ENCODE assay signal across 20 mouse cellular contexts in the genomic region with DNA sequence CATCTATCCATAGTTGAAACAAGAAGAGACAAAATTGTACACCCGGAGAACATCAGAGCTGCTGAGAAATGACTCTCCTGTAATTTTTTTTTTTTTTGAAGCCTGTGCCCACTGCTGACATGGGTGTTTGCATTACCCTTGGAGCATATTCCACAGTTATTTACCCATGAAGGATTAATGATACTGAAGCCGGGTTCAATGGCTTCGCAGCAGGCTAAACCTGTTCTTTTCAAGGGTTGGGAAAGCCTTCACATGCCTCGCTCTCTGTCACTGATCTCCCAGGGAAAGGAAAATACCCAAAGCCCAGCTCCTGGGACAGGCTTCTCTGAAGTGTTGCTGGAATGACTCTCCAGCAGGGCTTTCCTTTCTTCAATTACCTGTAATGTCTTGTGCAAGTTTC. TPM values are rescaled to one million over a fixed set of nuclear protein-coding genes. Genes with fewer than 3 reads are reported as not detected.
DNase-seq lines count a peak whose midpoint lies in the region; ATAC-seq and TF ChIP-seq lines count a peak whose summit lies in the region.
"Had no signal": no experiment of that assay in that cellular context is flagged by ENCODE, and none has a peak within 500 bp of the region (broad histone marks: within the 10 kb centered on the region; RNA-seq: fewer than 3 reads in every experiment).

No protein-coding gene starts in this region.

- no peak for TF ChIP-seq POLR2A in limb, embryonic 14.5 days (IDR thresholded peaks at IDR 0.05; ENCODE audit: borderline replicate concordance, extremely low read depth, insufficient read depth, insufficient read length)

- H3K27ac ChIP-seq in limb, embryonic 14.5 days (replicated peaks; ENCODE audit: low read depth, low read length): no peak overlapping the region
- H3K27ac ChIP-seq in limb, embryonic 10.5 days: no peak overlapping the region
- H3K27ac ChIP-seq in kidney, postnatal 0 days: peak overlapping the region; percentile 86
- H3K27ac ChIP-seq in lung, postnatal 0 days (ENCODE audit: low read length): peak overlapping the region; percentile 54; the same call in 1 of the 2 replicates
- H3K27ac ChIP-seq in stomach, embryonic 16.5 days (ENCODE audit: low read length): peak overlapping the region; percentile 86
- H3K27ac ChIP-seq in hindbrain, embryonic 14.5 days: no peak overlapping the region
- H3K27ac ChIP-seq in forebrain, postnatal 0 days (ENCODE audit: low read depth, low read length): no peak overlapping the region
- H3K27ac ChIP-seq: hindbrain, embryonic 13.5 days; left cerebral cortex, adult 2 months; limb, embryonic 12.5 days; liver, embryonic 15.5 days; midbrain, embryonic 10.5 days; neural tube, embryonic 12.5 days had no signal

- H3K4me1 ChIP-seq in limb, embryonic 14.5 days (ENCODE audit: control insufficient read depth, insufficient read depth, low read length): 0 out of 2 replicates have a peak, but pooled peaks cover 3% of the 10 kb centered on the region
- peaks cover 24% of the 10 kb centered on the region for H3K4me1 ChIP-seq in limb, embryonic 10.5 days
- H3K4me1 ChIP-seq in kidney, postnatal 0 days (replicated peaks; ENCODE audit: insufficient read depth, low read length): peaks cover 19% of the 10 kb centered on the region
- peaks cover 3% of the 10 kb centered on the region; the same call in 1 of the 2 replicates for H3K4me1 ChIP-seq in lung, postnatal 0 days (ENCODE audit: insufficient read depth, low read depth, low read length)
- H3K4me1 ChIP-seq in stomach, embryonic 16.5 days (ENCODE audit: control insufficient read depth, insufficient read depth, low read length): peaks cover 5% of the 10 kb centered on the region; the same call in 1 of the 2 replicates
- H3K4me1 ChIP-seq in hindbrain, embryonic 14.5 days (replicated peaks; ENCODE audit: control insufficient read depth, insufficient read depth, low read length): 0 out of 2 replicates have a peak, but pooled peaks cover 2% of the 10 kb centered on the region
- H3K4me1 ChIP-seq in forebrain, postnatal 0 days (ENCODE audit: insufficient read depth): no peaks in the 10 kb centered on the region
- H3K4me1 ChIP-seq: hindbrain, embryonic 13.5 days; neural tube, embryonic 12.5 days had no signal

- H3K4me2 ChIP-seq in limb, embryonic 14.5 days (replicated peaks; ENCODE audit: low read depth, low read length, severe bottlenecking): no peak overlapping the region
- H3K4me2 ChIP-seq in kidney, postnatal 0 days (ENCODE audit: low read length): no peak overlapping the region
- no peak overlapping the region for H3K4me2 ChIP-seq in lung, postnatal 0 days (replicated peaks; ENCODE audit: low read depth, low read length)
- no peak overlapping the region for H3K4me2 ChIP-seq in stomach, embryonic 16.5 days (ENCODE audit: low read depth, low read length)
- no peak overlapping the region for H3K4me2 ChIP-seq in hindbrain, embryonic 14.5 days (replicated peaks)
- H3K4me2 ChIP-seq in forebrain, postnatal 0 days (ENCODE audit: low read depth): no peak overlapping the region
- H3K4me2 ChIP-seq: hindbrain, embryonic 13.5 days; limb, embryonic 12.5 days; liver, embryonic 15.5 days; neural tube, embryonic 12.5 days had no signal

- WGBS in limb, embryonic 14.5 days: 73% methylated on average over 4 of the region's 4 CpGs
- 90% methylated on average over 4 of the region's 4 CpGs for WGBS in limb, embryonic 10.5 days
- 65% methylated on average over 4 of the region's 4 CpGs for WGBS in kidney, postnatal 0 days
- WGBS in lung, postnatal 0 days: 53% methylated on average over 4 of the region's 4 CpGs
- WGBS in stomach, embryonic 16.5 days: 52% methylated on average over 4 of the region's 4 CpGs
- WGBS in hindbrain, embryonic 14.5 days: 84% methylated on average over 4 of the region's 4 CpGs
- 88% methylated on average over 4 of the region's 4 CpGs for WGBS in forebrain, postnatal 0 days

- H3K9ac ChIP-seq in limb, embryonic 14.5 days (ENCODE audit: low read depth, low read length, severe bottlenecking): no peak overlapping the region
- H3K9ac ChIP-seq in kidney, postnatal 0 days (ENCODE audit: low read depth, low read length): no peak overlapping the region
- H3K9ac ChIP-seq in lung, postnatal 0 days (replicated peaks; ENCODE audit: low read depth): no peak overlapping the region
- no peak overlapping the region for H3K9ac ChIP-seq in stomach, embryonic 16.5 days (ENCODE audit: low read length)
- H3K9ac ChIP-seq in hindbrain, embryonic 14.5 days: no peak overlapping the region
- no peak overlapping the region for H3K9ac ChIP-seq in forebrain, postnatal 0 days
- H3K9ac ChIP-seq: hindbrain, embryonic 13.5 days; limb, embryonic 12.5 days; liver, embryonic 15.5 days; neural tube, embryonic 12.5 days had no signal

- H3K9me3 ChIP-seq in limb, embryonic 14.5 days (ENCODE audit: control insufficient read depth, low read length): no peaks in the 10 kb centered on the region
- no peaks in the 10 kb centered on the region for H3K9me3 ChIP-seq in limb, embryonic 10.5 days (replicated peaks)
- no peaks in the 10 kb centered on the region for H3K9me3 ChIP-seq in kidney, postnatal 0 days (replicated peaks; ENCODE audit: low read length)
- no peaks in the 10 kb centered on the region for H3K9me3 ChIP-seq in lung, postnatal 0 days (ENCODE audit: low read length)
- H3K9me3 ChIP-seq in stomach, embryonic 16.5 days (replicated peaks; ENCODE audit: control insufficient read depth, low read length): no peaks in the 10 kb centered on the region
- no peaks in the 10 kb centered on the region for H3K9me3 ChIP-seq in hindbrain, embryonic 14.5 days (ENCODE audit: control insufficient read depth, low read length)
- H3K9me3 ChIP-seq in forebrain, postnatal 0 days (ENCODE audit: low read length): no peaks in the 10 kb centered on the region
- H3K9me3 ChIP-seq: hindbrain, embryonic 13.5 days; limb, embryonic 12.5 days; liver, embryonic 15.5 days; midbrain, embryonic 10.5 days; neural tube, embryonic 12.5 days had no signal

- DNase-seq in limb, embryonic 14.5 days (ENCODE audit: low spot score): peak; percentile 16
- DNase-seq in limb, embryonic 10.5 days (ENCODE audit: low spot score): no peak
- no peak for DNase-seq in kidney, postnatal 0 days (ENCODE audit: low spot score)
- peak; percentile 76 for DNase-seq in lung, postnatal 0 days (ENCODE audit: low spot score)
- no peak for DNase-seq in frontal cortex, postnatal 10 days (ENCODE audit: low spot score in 2 of 2)
- no peak for DNase-seq in hindbrain, embryonic 14.5 days (ENCODE audit: low spot score)
- DNase-seq in forebrain, postnatal 0 days: no peak
- DNase-seq: adrenal gland, postnatal 10 days; cerebellum, adult 11-12 months; cerebellum, postnatal 36 days; gastrocnemius, postnatal 14 days; right cerebral cortex, postnatal 25 days; thymus, adult 18-20 months had no signal

- no peak; the same call in none of the 2 replicates for TF ChIP-seq EP300 in lung, postnatal 0 days (IDR thresholded peaks at IDR 0.05)

- H3K27me3 ChIP-seq in limb, embryonic 14.5 days (ENCODE audit: control insufficient read depth, insufficient read depth, low read length): no peaks in the 10 kb centered on the region
- H3K27me3 ChIP-seq in limb, embryonic 10.5 days (ENCODE audit: low read depth, poor library complexity, severe bottlenecking): no peaks in the 10 kb centered on the region
- no peaks in the 10 kb centered on the region for H3K27me3 ChIP-seq in kidney, postnatal 0 days (ENCODE audit: insufficient read depth, low read length)
- no peaks in the 10 kb centered on the region for H3K27me3 ChIP-seq in lung, postnatal 0 days (replicated peaks; ENCODE audit: insufficient read depth, low read length)
- no peaks in the 10 kb centered on the region for H3K27me3 ChIP-seq in stomach, embryonic 16.5 days (ENCODE audit: control insufficient read depth, insufficient read depth, low read length)
- H3K27me3 ChIP-seq in hindbrain, embryonic 14.5 days (ENCODE audit: control insufficient read depth, insufficient read depth, low read length): no peaks in the 10 kb centered on the region
- no peaks in the 10 kb centered on the region for H3K27me3 ChIP-seq in forebrain, postnatal 0 days (ENCODE audit: insufficient read depth, low read length)
- H3K27me3 ChIP-seq: hindbrain, embryonic 13.5 days; limb, embryonic 12.5 days; liver, embryonic 15.5 days; neural tube, embryonic 12.5 days had no signal

- H3K4me3 ChIP-seq in limb, embryonic 14.5 days (replicated peaks; ENCODE audit: low read length): no peak overlapping the region
- H3K4me3 ChIP-seq in limb, embryonic 10.5 days: no peak overlapping the region
- no peak overlapping the region for H3K4me3 ChIP-seq in kidney, postnatal 0 days (replicated peaks; ENCODE audit: low read depth, low read length)
- H3K4me3 ChIP-seq in lung, postnatal 0 days (ENCODE audit: low read depth, low read length): no peak overlapping the region
- no peak overlapping the region for H3K4me3 ChIP-seq in stomach, embryonic 16.5 days (replicated peaks; ENCODE audit: low read length)
- H3K4me3 ChIP-seq in hindbrain, embryonic 14.5 days (replicated peaks; ENCODE audit: low read length): no peak overlapping the region
- no peak overlapping the region for H3K4me3 ChIP-seq in forebrain, postnatal 0 days (ENCODE audit: low read depth, low read length)
- H3K4me3 ChIP-seq: hindbrain, embryonic 13.5 days; left cerebral cortex, adult 2 months; limb, embryonic 12.5 days; liver, embryonic 15.5 days; midbrain, embryonic 10.5 days; neural tube, embryonic 12.5 days had no signal

- no peak for TF ChIP-seq CTCF in kidney, postnatal 0 days (IDR thresholded peaks at IDR 0.05; ENCODE audit: low read depth)
- no peak for TF ChIP-seq CTCF in lung, postnatal 0 days (IDR thresholded peaks at IDR 0.05)
- TF ChIP-seq CTCF in forebrain, postnatal 0 days (IDR thresholded peaks at IDR 0.05; ENCODE audit: low read depth): no peak

- no peak for ATAC-seq in limb, embryonic 14.5 days (ENCODE audit: low FRiP score, low read depth)
- ATAC-seq in kidney, postnatal 0 days (replicated peaks; ENCODE audit: low FRiP score, low read depth): no peak
- peak; percentile 80 for ATAC-seq in lung, postnatal 0 days
- ATAC-seq in stomach, embryonic 16.5 days (ENCODE audit: insufficient read depth, low FRiP score): peak; percentile 79
- no peak for ATAC-seq in hindbrain, embryonic 14.5 days (ENCODE audit: low FRiP score)
- ATAC-seq in forebrain, postnatal 0 days: no peak

- no peaks in the 10 kb centered on the region for H3K36me3 ChIP-seq in limb, embryonic 14.5 days (ENCODE audit: control insufficient read depth, insufficient read depth, low read length)
- no peaks in the 10 kb centered on the region for H3K36me3 ChIP-seq in limb, embryonic 10.5 days
- H3K36me3 ChIP-seq in kidney, postnatal 0 days (ENCODE audit: insufficient read depth, low read length): no peaks in the 10 kb centered on the region
- H3K36me3 ChIP-seq in lung, postnatal 0 days (ENCODE audit: insufficient read depth, low read length): no peaks in the 10 kb centered on the region
- no peaks in the 10 kb centered on the region for H3K36me3 ChIP-seq in stomach, embryonic 16.5 days (ENCODE audit: control insufficient read depth, insufficient read depth, low read length)
- no peaks in the 10 kb centered on the region for H3K36me3 ChIP-seq in hindbrain, embryonic 14.5 days (replicated peaks; ENCODE audit: control insufficient read depth, insufficient read depth)
- no peaks in the 10 kb centered on the region for H3K36me3 ChIP-seq in forebrain, postnatal 0 days (ENCODE audit: insufficient read depth)
- H3K36me3 ChIP-seq: hindbrain, embryonic 13.5 days; limb, embryonic 12.5 days; liver, embryonic 15.5 days; midbrain, embryonic 10.5 days; neural tube, embryonic 12.5 days had no signal

RNA-seq across cellular contexts. Expression of a gene that starts 37.9 kb away (rescaled TPM):
- 4.3 and 4.8 TPM in 2 replicates for polyA plus RNA-seq in limb, embryonic 14.5 days (2012; rRNA removed)
- 4.8 and 8.3 TPM in 2 replicates for polyA plus RNA-seq in limb, embryonic 14.5 days (2014; fragmentation: Nextera tagmentation; extraction: Ambion mirVana)
- polyA plus RNA-seq in limb, embryonic 10.5 days (2016; fragmentation: Nextera tagmentation; extraction: Ambion mirVana): 1.2 TPM in 2 replicates
- polyA plus RNA-seq in kidney, postnatal 0 days (2015; fragmentation: Nextera tagmentation; extraction: Ambion mirVana): 8.0 and 9.0 TPM in 2 replicates
- polyA plus RNA-seq in lung, postnatal 0 days (2015; fragmentation: Nextera tagmentation; extraction: Ambion mirVana): 8.1 and 9.7 TPM in 2 replicates
- 6.7 and 9.0 TPM in 2 replicates for polyA plus RNA-seq in stomach, embryonic 16.5 days (2015; fragmentation: Nextera tagmentation; extraction: Ambion mirVana)
- 0.74 and 1.8 TPM in 2 replicates for polyA plus RNA-seq in hindbrain, embryonic 14.5 days (2014; fragmentation: Nextera tagmentation; extraction: Ambion mirVana)
- total RNA-seq in forebrain, postnatal 0 days (2014; rRNA removed): 0.29 and 0.54 TPM in 2 replicates
- polyA plus RNA-seq in forebrain, postnatal 0 days (2015; fragmentation: Nextera tagmentation; extraction: Ambion mirVana): 0.21 and 0.69 TPM in 2 replicates

Comparison
In these comparisons a context has a peak if more than half of its experiments do, and no peak if none do; other contexts are left out.
1. DNase-seq: peak in limb, embryonic 14.5 days (single experiment) and lung, postnatal 0 days (single experiment); none in limb, embryonic 10.5 days (single experiment), kidney, postnatal 0 days (single experiment), frontal cortex, postnatal 10 days (0 of 2), hindbrain, embryonic 14.5 days (single experiment) and forebrain, postnatal 0 days (single experiment).
2. ATAC-seq: peak in lung, postnatal 0 days (single experiment) and stomach, embryonic 16.5 days (single experiment); none in limb, embryonic 14.5 days (single experiment), kidney, postnatal 0 days (single experiment), hindbrain, embryonic 14.5 days (single experiment) and forebrain, postnatal 0 days (single experiment).
3. H3K27ac ChIP-seq: peak in kidney, postnatal 0 days (single experiment), lung, postnatal 0 days (single experiment) and stomach, embryonic 16.5 days (single experiment); none in limb, embryonic 14.5 days (single experiment), limb, embryonic 10.5 days (single experiment), hindbrain, embryonic 14.5 days (single experiment) and forebrain, postnatal 0 days (single experiment).